Mouse (Mus musculus): ENCODE measurements around the gene Scarb1.

The Scarb1 gene

GRCm38 (mm10) chr5:125235398-125235797 lies 105.5 kb downstream of the Scarb1 start:
- no peak for DNase-seq (ENCODE audit: low spot score)

GRCm38 (mm10) chr5:125234399-125234798 lies 106.5 kb downstream of the Scarb1 start:
- DNase-seq (ENCODE audit: low spot score) = no peak

GRCm38 (mm10) chr5:125233478-125233877 lies 107.4 kb downstream of the Scarb1 start:
- DNase-seq (ENCODE audit: low spot score) = no peak

GRCm38 (mm10) chr5:125232443-125232979 lies 108.4 kb downstream of the Scarb1 start:
- no peak for DNase-seq (ENCODE audit: low spot score)

- DNase-seq (ENCODE audit: low spot score) = no peak
Measured at GRCm38 (mm10) chr5:125230463-125230862, 110.4 kb downstream of the Scarb1 start.

GRCm38 (mm10) chr5:125229097-125229496 lies 111.8 kb downstream of the Scarb1 start:
- no peak for DNase-seq (ENCODE audit: low spot score)

GRCm38 (mm10) chr5:125227699-125228098 lies 113.2 kb downstream of the Scarb1 start:
- no peak for DNase-seq (ENCODE audit: low spot score)
